Mouse (Mus musculus) spleen, adult 18-20 months (tissue): ENCODE measurements around the gene Rai14.

Source experiments
- DNase-seq, 2 experiments: peaks; one replicate each; pipeline ENCODE4 v3.0.0; 2022; ENCODE audit warnings: mixed read lengths in 2 of 2

Rai14 gene

GRCm38 (mm10) chr15:10714409-10715138 is at the start of gene Rai14:
Rai14 (minus strand) TSS chr15:10714624.
- peak; percentile 7 to 16 for DNase-seq

GRCm38 (mm10) chr15:10761441-10761840 is 47.0 kb upstream of the Rai14 start:
- no peak for DNase-seq

GRCm38 (mm10) chr15:10760006-10760405 is 45.6 kb upstream of the Rai14 start:
- DNase-seq = no peak

- DNase-seq = no peak
These were observed 45.0 kb upstream of the Rai14 start for GRCm38 (mm10) chr15:10759440-10759839.

- DNase-seq = no peak
These were observed 44.4 kb upstream of the Rai14 start for GRCm38 (mm10) chr15:10758808-10759207.

- no peak for DNase-seq
These were observed 36.7 kb upstream of the Rai14 start for GRCm38 (mm10) chr15:10751141-10751540.

- DNase-seq = no peak
These were observed 35.9 kb upstream of the Rai14 start for GRCm38 (mm10) chr15:10750339-10750738.

- DNase-seq = no peak
These were observed 35.3 kb upstream of the Rai14 start for GRCm38 (mm10) chr15:10749678-10750077.

- no peak for DNase-seq
These were observed 33.2 kb upstream of the Rai14 start for GRCm38 (mm10) chr15:10747638-10748037.

GRCm38 (mm10) chr15:10747226-10747625 is 32.8 kb upstream of the Rai14 start:
- DNase-seq = no peak

GRCm38 (mm10) chr15:10746303-10747051 is 32.1 kb upstream of the Rai14 start:
- DNase-seq = no peak

GRCm38 (mm10) chr15:10742441-10742840 is 28.0 kb upstream of the Rai14 start:
- DNase-seq = no peak

GRCm38 (mm10) chr15:10739279-10739678 is 24.9 kb upstream of the Rai14 start:
- no peak for DNase-seq

GRCm38 (mm10) chr15:10738354-10739142 is 24.1 kb upstream of the Rai14 start:
- DNase-seq = no peak

GRCm38 (mm10) chr15:10735948-10736347 is 21.5 kb upstream of the Rai14 start:
- no peak for DNase-seq

- DNase-seq = no peak
These were observed 20.8 kb upstream of the Rai14 start for GRCm38 (mm10) chr15:10735216-10735615.

GRCm38 (mm10) chr15:10731398-10731797 is 17.0 kb upstream of the Rai14 start:
- no peak for DNase-seq

- no peak for DNase-seq
These were observed 11.8 kb upstream of the Rai14 start for GRCm38 (mm10) chr15:10726272-10726671.

- no peak for DNase-seq
These were observed 10.4 kb upstream of the Rai14 start for GRCm38 (mm10) chr15:10724857-10725256.

- DNase-seq = no peak
These were observed 9.1 kb upstream of the Rai14 start for GRCm38 (mm10) chr15:10723507-10723906.

- DNase-seq = no peak
These were observed 8.4 kb upstream of the Rai14 start for GRCm38 (mm10) chr15:10722629-10723339.

- no peak for DNase-seq
These were observed 6.9 kb upstream of the Rai14 start for GRCm38 (mm10) chr15:10721259-10721781.
